Comparison of ENCODE assay signal across 25 mouse cellular contexts in the genomic region with DNA sequence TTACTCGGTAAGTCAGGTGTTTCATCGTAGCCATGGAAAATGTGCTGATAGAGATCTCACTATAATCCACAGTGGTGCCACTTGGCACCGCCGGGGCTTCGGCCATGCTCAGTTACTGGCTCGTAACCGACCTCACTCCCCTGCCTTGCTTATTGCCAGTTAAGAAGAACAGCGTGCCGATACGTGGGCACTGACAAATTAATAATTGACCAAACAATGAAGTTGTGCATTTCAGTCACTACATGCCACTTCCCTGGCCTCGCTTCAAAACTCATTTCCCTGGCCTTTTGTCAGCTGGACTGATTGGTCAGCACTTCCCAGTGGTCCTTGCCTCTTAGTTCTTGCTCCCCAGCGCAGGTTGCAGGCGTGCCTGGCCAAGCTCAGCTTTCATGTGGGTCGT. TPM values are rescaled to one million over a fixed set of nuclear protein-coding genes. Genes with fewer than 3 reads are reported as not detected.
DNase-seq lines count a peak whose midpoint lies in the region; ATAC-seq and TF ChIP-seq lines count a peak whose summit lies in the region.
"Had no signal": no experiment of that assay in that cellular context is flagged by ENCODE, and none has a peak within 500 bp of the region (broad histone marks: within the 10 kb centered on the region; RNA-seq: fewer than 3 reads in every experiment).

No protein-coding gene starts in this region.

- H3K9me3 ChIP-seq in kidney, postnatal 0 days (replicated peaks; ENCODE audit: low read length) = no peaks in the 10 kb centered on the region
- H3K9me3 ChIP-seq: forebrain, embryonic 15.5 days; G1E; heart, embryonic 13.5 days; liver, embryonic 12.5 days; midbrain, embryonic 13.5 days; neural tube, embryonic 13.5 days had no signal

- no peaks in the 10 kb centered on the region for H3K4me1 ChIP-seq in cerebellum, adult 2 months (ENCODE audit: control insufficient read depth, insufficient read depth, low read length)
- H3K4me1 ChIP-seq in kidney, adult 2 months (ENCODE audit: control insufficient read depth, insufficient read depth, low read length) = no peaks in the 10 kb centered on the region; the same call in 1 of the 2 replicates
- H3K4me1 ChIP-seq in kidney, postnatal 0 days (replicated peaks; ENCODE audit: insufficient read depth, low read length) = no peaks in the 10 kb centered on the region
- H3K4me1 ChIP-seq: forebrain, embryonic 15.5 days; heart, embryonic 13.5 days; liver, embryonic 12.5 days; midbrain, embryonic 13.5 days; neural tube, embryonic 13.5 days had no signal

- no peaks in the 10 kb centered on the region for H3K27me3 ChIP-seq in cerebellum, adult 2 months (ENCODE audit: control insufficient read depth, insufficient read depth, low read length)
- H3K27me3 ChIP-seq in kidney, adult 2 months (replicated peaks; ENCODE audit: control insufficient read depth, insufficient read depth, low read length) = no peaks in the 10 kb centered on the region; the same call in 1 of the 2 replicates
- no peaks in the 10 kb centered on the region for H3K27me3 ChIP-seq in kidney, postnatal 0 days (ENCODE audit: insufficient read depth, low read length)
- H3K27me3 ChIP-seq: forebrain, embryonic 15.5 days; midbrain, embryonic 13.5 days; neural tube, embryonic 13.5 days had no signal

- H3K4me3 ChIP-seq in cerebellum, adult 2 months (replicated peaks; ENCODE audit: insufficient read depth, low read depth, low read length) = peak overlapping the region; percentile 16
- no peak overlapping the region for H3K4me3 ChIP-seq in kidney, adult 2 months (ENCODE audit: insufficient read depth, low read depth, low read length)
- no peak overlapping the region for H3K4me3 ChIP-seq in kidney, postnatal 0 days (replicated peaks; ENCODE audit: low read depth, low read length)
- H3K4me3 ChIP-seq: forebrain, embryonic 15.5 days; heart, embryonic 13.5 days; liver, embryonic 12.5 days; midbrain, embryonic 13.5 days; neural tube, embryonic 13.5 days had no signal

- no peak overlapping the region for H3K27ac ChIP-seq in cerebellum, adult 2 months (ENCODE audit: insufficient read depth, low read length)
- H3K27ac ChIP-seq in kidney, adult 2 months (ENCODE audit: insufficient read depth, low read depth, low read length) = no peak overlapping the region
- no peak overlapping the region for H3K27ac ChIP-seq in kidney, postnatal 0 days
- H3K27ac ChIP-seq: forebrain, embryonic 15.5 days; heart, embryonic 13.5 days; hindbrain, embryonic 14.5 days; liver, embryonic 12.5 days; midbrain, embryonic 13.5 days; neural tube, embryonic 13.5 days; stomach, postnatal 0 days had no signal

- TF ChIP-seq CTCF in cerebellum, adult 2 months (IDR thresholded peaks at IDR 0.05; ENCODE audit: borderline replicate concordance, insufficient read depth, low read depth, low read length) = no peak
- TF ChIP-seq CTCF in kidney, adult 2 months (conservative IDR thresholded peaks at IDR 0.05; ENCODE audit: insufficient read depth, insufficient read length, low read depth, low read length) = no peak
- no peak for TF ChIP-seq CTCF in kidney, postnatal 0 days (IDR thresholded peaks at IDR 0.05; ENCODE audit: low read depth)

- no peak for TF ChIP-seq POLR2A in cerebellum, adult 2 months (IDR thresholded peaks at IDR 0.05; ENCODE audit: borderline replicate concordance, insufficient read depth, low read length)
- TF ChIP-seq POLR2A in kidney, adult 2 months (IDR thresholded peaks at IDR 0.05; ENCODE audit: low read depth, low read length) = no peak

- H3K9ac ChIP-seq in kidney, postnatal 0 days (ENCODE audit: low read depth, low read length) = no peak overlapping the region
- H3K9ac ChIP-seq: forebrain, embryonic 15.5 days; heart, embryonic 13.5 days; hindbrain, embryonic 14.5 days; liver, embryonic 12.5 days; liver, postnatal 0 days; midbrain, embryonic 13.5 days; neural tube, embryonic 13.5 days had no signal

- peak overlapping the region; percentile 28; the same call in 1 of the 2 replicates for H3K4me2 ChIP-seq in kidney, postnatal 0 days (ENCODE audit: low read length)
- H3K4me2 ChIP-seq: forebrain, embryonic 15.5 days; heart, embryonic 13.5 days; hindbrain, embryonic 14.5 days; liver, embryonic 12.5 days; midbrain, embryonic 13.5 days; neural tube, embryonic 13.5 days had no signal

- peak; percentile 81; the same call in 1 of the 2 replicates for ATAC-seq in kidney, postnatal 0 days (replicated peaks; ENCODE audit: low FRiP score, low read depth)
- ATAC-seq in erythroid progenitor cell, adult 5-6 weeks (replicated peaks; ENCODE audit: low FRiP score, poor library complexity, severe bottlenecking) = no peak
- ATAC-seq: forebrain, embryonic 15.5 days; intestine, postnatal 0 days; liver, embryonic 12.5 days; liver, postnatal 0 days; lung, postnatal 0 days; midbrain, embryonic 13.5 days had no signal

- no peak for DNase-seq in cerebellum, adult 2 months
- DNase-seq in cerebellum, adult 8-10 months = no peak
- peak; percentile 90 for DNase-seq in kidney, adult 2 months
- no peak for DNase-seq in kidney, postnatal 0 days (ENCODE audit: low spot score)
- DNase-seq in kidney, postnatal 4 days = peak; percentile 33 to 51
- no peak for DNase-seq in urinary bladder, postnatal 36 days (ENCODE audit: low spot score in 2 of 2)
- DNase-seq: adrenal gland, adult 8-10 months; gastrocnemius, postnatal 10 days; heart, postnatal 10 days; left cerebral cortex, postnatal 4 days; liver, postnatal 0 days; lung, postnatal 4 days; right cerebral cortex, postnatal 4 days; thymus, adult 2 months had no signal

- 12% methylated on average over 14 of the region's 14 CpGs for WGBS in cerebellum, adult 2 months
- 34% methylated on average over 14 of the region's 14 CpGs for WGBS in kidney, adult 2 months
- 62% methylated on average over 14 of the region's 14 CpGs for WGBS in kidney, postnatal 0 days

- H3K36me3 ChIP-seq in kidney, adult 2 months (ENCODE audit: control insufficient read depth, insufficient read depth, low read length) = no peaks in the 10 kb centered on the region
- H3K36me3 ChIP-seq in kidney, postnatal 0 days (ENCODE audit: insufficient read depth, low read length) = no peaks in the 10 kb centered on the region
- H3K36me3 ChIP-seq: forebrain, embryonic 15.5 days; G1E; heart, embryonic 13.5 days; liver, embryonic 12.5 days; midbrain, embryonic 13.5 days; neural tube, embryonic 13.5 days had no signal

RNA-seq across cellular contexts. Expression of a gene that starts 12.8 kb away (rescaled TPM):
- 35.6 and 36.2 TPM in 2 replicates for polyA plus RNA-seq in cerebellum, adult 2 months (2012; rRNA removed)
- 20.3 and 28.2 TPM in 2 replicates for polyA plus RNA-seq in kidney, adult 2 months (2012; rRNA removed)
- 83.4 and 87.7 TPM in 2 replicates for polyA plus RNA-seq in kidney, postnatal 0 days (2015; fragmentation: Nextera tagmentation; extraction: Ambion mirVana)
- total RNA-seq in erythroid progenitor cell, adult 5-6 weeks (2015; ENCODE audit: low replicate concordance) = 4.2 and 6.8 TPM in 2 replicates
- 10.2 and 11.4 TPM in 2 replicates for total RNA-seq in erythroid progenitor cell, adult 5-6 weeks (2017; ENCODE audit: low replicate concordance)

RNA-seq across cellular contexts. Expression of a gene that starts 22.1 kb away (rescaled TPM):
- polyA plus RNA-seq in cerebellum, adult 2 months (2012; rRNA removed) = 20.2 and 21.5 TPM in 2 replicates
- polyA plus RNA-seq in kidney, adult 2 months (2012; rRNA removed) = 7.5 and 9.1 TPM in 2 replicates
- polyA plus RNA-seq in kidney, postnatal 0 days (2015; fragmentation: Nextera tagmentation; extraction: Ambion mirVana) = 6.8 and 8.0 TPM in 2 replicates
- 4.3 and 15.1 TPM in 2 replicates for total RNA-seq in erythroid progenitor cell, adult 5-6 weeks (2015; ENCODE audit: low replicate concordance)
- 2.3 and 8.8 TPM in 2 replicates for total RNA-seq in erythroid progenitor cell, adult 5-6 weeks (2017; ENCODE audit: low replicate concordance)

Comparison
In these comparisons a context has a peak if more than half of its experiments do, and no peak if none do; other contexts are left out.
1. DNase-seq: peak in kidney, adult 2 months (single experiment) and kidney, postnatal 4 days (2 of 2); none in cerebellum, adult 2 months (0 of 2), cerebellum, adult 8-10 months (single experiment), kidney, postnatal 0 days (single experiment) and urinary bladder, postnatal 36 days (0 of 2).